Mouse (Mus musculus) bone marrow macrophage, adult 2 months (primary cell): ENCODE results near the gene Ptpn6.

Experiments used
- CTCF ChIP-seq: IDR thresholded peaks from 2 replicates; pipeline ENCODE4 v1.5.1; 2012; ENCODE audit warnings: low read depth, mild to moderate bottlenecking, low read length, moderate library complexity
- POLR2A ChIP-seq: IDR thresholded peaks from 2 replicates; pipeline ENCODE4 v1.6.1; 2012; ENCODE audit warnings: mild to moderate bottlenecking, low read depth, low read length, borderline replicate concordance

GRCm38 (mm10) chr6:124673619-124674018 lies 64.9 kb downstream of the Ptpn6 start:
- TF ChIP-seq POLR2A (no peak), CTCF (no peak)
